Mouse (Mus musculus): ENCODE measurements at regions not wholly inside any gene's neighbourhood (a gene's known extent, or its start where the extent isn't known, plus 50 kb on each side); places are given as distances from the start of the nearest gene placed in this dataset.

DNA sequence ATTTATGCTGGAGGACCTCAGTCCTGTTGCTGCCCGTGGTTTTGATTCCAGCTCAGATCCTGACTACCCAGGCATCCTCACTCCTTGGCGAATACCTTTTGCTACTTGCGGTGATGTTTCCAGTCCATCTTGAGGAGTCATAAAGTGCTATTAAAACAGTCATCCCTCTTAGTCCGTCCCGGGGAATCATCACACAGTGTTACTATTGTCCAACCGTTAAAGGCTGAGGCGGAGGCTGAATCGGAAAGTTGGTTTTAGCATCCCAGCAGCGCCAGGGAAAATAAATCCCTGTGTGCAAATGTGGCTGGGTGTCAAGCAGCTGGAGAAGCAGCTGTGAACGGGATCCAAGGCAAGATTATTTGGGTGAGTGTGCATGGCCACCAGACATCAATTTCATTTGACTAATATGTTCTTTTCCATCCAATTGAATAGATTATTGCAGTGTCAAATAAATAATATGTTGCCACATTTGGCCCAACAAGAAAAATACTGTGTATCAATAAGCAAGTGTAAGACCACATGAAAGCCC lies 2564.3 kb upstream of the Gm7489 start:
- in situ Hi-C loops (cut with MboI; ENCODE audit: low pct_unique_long_range_greater_than_20kb in 1 of 2, low sequenced_read_pairs in 2 of 2, unreplicated experiment in 1 of 2) = no loop called here

DNA sequence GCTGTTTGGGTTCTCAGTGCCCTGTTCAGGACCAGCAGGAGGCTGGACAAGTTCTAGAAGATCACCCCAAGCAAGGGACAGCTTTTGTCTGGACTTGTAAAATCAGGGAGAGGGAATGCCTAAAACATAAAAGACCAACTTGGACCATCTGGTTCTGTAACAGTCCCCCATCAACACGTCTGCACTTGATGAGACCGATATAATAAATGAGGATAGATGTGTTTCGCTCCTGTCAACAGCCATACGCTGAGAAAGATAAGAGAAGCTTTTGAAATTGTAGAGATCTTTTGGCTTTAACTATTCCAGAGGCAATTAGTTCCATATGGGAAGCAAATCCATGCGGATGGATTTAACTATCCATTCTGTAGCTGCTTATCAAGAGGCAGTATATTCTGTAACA lies 2561.4 kb upstream of the Gm7489 start:
- in situ Hi-C loops (cut with MboI; ENCODE audit: low pct_unique_long_range_greater_than_20kb in 1 of 2, low sequenced_read_pairs in 2 of 2, unreplicated experiment in 1 of 2) = no loop called here

DNA sequence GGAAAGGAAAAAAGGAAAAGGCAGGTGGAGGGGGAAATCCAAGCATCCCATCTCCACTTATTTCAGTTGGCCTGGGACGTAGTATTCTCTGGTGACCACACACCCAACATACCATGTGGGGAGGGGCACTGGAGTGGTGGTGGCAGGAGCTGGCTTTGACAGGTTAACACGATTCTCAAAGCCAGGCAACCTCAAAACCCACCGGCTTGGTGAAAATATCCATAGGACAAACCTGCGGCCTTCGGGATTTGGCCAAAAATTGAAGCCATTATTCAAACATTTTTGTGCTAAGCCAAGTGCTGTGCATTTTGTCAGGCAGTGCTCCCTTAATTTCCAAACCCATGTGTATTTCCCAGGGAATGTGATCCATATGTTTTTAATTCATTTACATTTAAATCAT lies 2560.5 kb upstream of the Gm7489 start:
- in situ Hi-C loops (cut with MboI; ENCODE audit: low pct_unique_long_range_greater_than_20kb in 1 of 2, low sequenced_read_pairs in 2 of 2, unreplicated experiment in 1 of 2) = no loop called here

DNA sequence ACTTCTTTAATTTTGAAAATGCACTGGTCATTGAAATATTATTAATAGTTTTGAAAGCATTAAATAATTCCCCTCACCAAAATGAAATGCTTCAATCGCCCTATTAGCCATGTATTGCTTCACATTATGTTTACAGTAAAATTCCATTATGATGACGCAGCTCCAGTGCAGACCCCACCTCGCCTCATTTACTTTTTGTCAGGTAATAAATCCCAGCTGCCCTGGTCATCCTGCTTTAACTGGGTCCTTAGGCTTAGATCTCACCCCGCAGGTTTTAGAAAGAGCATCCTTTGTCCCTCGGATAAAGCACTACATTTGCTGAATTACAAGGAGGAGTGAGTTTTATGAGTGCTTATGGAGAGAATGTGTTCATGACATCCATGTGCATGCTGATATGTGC lies 2557.0 kb upstream of the Gm7489 start:
- in situ Hi-C loops (cut with MboI; ENCODE audit: low pct_unique_long_range_greater_than_20kb in 1 of 2, low sequenced_read_pairs in 2 of 2, unreplicated experiment in 1 of 2) = no loop called here

DNA sequence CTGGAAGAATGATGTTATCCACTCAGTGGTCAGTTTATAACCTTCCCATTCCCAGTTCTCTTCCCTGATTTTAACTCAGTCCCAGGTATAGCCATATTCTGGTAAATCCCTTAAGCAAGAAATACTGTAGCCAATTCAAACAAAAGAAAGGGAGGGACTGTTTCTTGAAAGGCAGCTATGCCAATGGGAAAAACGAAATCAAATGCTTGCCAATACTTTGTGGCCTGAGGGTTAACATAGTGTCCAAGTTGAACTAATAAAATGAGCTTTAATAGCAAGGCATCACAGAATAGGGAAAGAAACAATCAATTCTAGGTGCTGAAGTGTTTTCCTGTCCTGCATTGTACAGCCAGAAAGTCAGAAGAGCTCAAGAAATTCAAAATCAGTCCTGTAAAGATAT lies 2548.3 kb upstream of the Gm7489 start:
- in situ Hi-C loops (cut with MboI; ENCODE audit: low pct_unique_long_range_greater_than_20kb in 1 of 2, low sequenced_read_pairs in 2 of 2, unreplicated experiment in 1 of 2) = no loop called here

DNA sequence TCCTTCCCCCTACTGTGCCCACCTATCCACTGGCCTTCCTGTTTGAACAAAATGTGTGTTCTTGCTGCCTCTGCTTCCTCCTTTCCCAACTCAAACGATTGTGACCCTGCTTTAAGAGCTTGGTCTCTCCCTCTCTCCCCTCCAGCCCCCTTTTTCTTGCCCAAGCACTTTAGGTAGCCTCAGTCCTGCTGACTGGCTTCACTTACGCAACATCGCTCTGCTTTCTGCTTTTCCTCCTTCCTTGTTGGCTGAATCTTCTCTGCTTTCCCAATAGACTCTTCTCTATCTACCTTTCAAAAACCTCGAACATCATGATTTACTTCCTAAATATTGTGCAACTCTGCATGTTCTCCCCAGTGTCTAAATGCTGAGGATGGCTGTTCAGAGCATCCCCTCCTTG lies 2538.4 kb upstream of the Gm7489 start:
- in situ Hi-C loops (cut with MboI; ENCODE audit: low pct_unique_long_range_greater_than_20kb in 1 of 2, low sequenced_read_pairs in 2 of 2, unreplicated experiment in 1 of 2) = no loop called here

DNA sequence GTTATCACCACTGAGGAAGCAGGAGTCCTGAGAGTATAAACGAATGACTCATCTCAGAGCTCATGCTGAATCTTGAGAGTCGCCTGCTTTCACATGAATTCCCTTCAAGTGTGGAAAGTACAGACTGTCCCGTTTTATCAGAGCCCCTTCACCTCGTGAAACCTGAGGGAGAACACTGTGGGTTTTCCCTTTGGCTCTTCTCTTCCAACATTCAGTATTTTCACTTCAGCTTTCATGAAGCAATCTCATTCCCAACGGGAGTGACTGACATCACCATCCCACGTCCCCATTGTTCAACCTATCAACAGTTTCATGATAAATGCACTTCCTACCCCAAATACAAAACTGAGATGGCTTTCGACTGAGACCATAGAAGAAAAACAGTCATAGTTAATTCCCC lies 2521.3 kb upstream of the Gm7489 start:
- in situ Hi-C loops (cut with MboI; ENCODE audit: low pct_unique_long_range_greater_than_20kb in 1 of 2, low sequenced_read_pairs in 2 of 2, unreplicated experiment in 1 of 2) = no loop called here

DNA sequence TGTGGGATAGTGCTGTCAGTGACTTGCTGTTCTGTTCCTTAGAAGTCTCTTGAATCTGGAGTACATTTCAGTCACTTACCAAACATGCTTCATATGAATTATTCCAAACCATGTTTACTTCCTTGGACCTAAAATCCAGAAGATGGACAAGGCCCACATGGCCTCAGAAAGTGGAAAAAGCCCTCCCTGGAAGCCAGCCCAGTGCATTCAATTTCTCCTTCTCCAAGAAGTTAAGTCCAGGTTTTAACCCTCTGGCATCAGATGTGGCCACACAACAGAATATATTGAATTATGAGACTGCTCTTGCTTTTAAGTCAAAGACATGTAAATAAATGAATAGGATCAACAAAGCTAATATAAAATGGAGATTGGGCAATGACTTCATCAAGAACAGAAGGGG lies 2513.5 kb upstream of the Gm7489 start:
- in situ Hi-C loops (cut with MboI; ENCODE audit: low pct_unique_long_range_greater_than_20kb in 1 of 2, low sequenced_read_pairs in 2 of 2, unreplicated experiment in 1 of 2) = no loop called here

DNA sequence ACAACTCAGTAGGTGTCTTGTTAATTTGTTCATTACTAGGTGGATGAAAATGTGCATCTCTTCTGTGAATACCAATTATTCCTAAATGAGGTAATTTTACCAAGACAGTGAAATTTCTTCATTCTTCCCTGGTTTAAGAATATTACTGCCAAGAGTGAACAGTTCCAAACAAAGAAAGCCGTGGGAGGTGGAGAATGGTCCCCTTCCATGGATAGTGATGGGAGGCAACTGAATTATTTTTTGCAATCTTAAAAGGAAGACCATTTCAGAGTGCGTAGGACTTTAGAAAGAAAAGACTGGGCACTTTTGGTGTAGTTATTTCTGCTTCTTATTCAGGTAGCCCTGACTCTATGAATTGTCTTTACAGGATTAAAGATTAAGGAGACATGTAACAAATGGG lies 2494.3 kb upstream of the Gm7489 start:
- in situ Hi-C loops (cut with MboI; ENCODE audit: low pct_unique_long_range_greater_than_20kb in 1 of 2, low sequenced_read_pairs in 2 of 2, unreplicated experiment in 1 of 2) = no loop called here

DNA sequence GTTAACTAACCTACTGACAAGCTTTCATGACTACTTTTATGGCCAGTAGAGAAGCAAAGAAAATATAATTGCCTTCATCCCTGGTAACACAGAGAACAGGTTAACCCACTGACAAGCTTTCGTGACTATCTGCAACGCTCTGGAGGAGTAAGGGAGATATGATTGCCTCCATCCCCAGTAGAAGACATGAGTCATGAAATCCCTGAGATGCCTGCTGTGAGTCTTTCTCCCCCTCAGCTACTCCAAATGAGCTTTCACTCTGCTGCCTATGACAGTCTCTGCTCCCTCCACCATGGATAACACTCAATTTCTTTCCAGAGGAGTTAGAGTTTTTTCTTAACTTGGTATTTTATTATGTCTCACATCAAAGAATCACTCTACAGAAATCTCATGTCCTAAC lies 2493.4 kb upstream of the Gm7489 start:
- in situ Hi-C loops (cut with MboI; ENCODE audit: low pct_unique_long_range_greater_than_20kb in 1 of 2, low sequenced_read_pairs in 2 of 2, unreplicated experiment in 1 of 2) = no loop called here

DNA sequence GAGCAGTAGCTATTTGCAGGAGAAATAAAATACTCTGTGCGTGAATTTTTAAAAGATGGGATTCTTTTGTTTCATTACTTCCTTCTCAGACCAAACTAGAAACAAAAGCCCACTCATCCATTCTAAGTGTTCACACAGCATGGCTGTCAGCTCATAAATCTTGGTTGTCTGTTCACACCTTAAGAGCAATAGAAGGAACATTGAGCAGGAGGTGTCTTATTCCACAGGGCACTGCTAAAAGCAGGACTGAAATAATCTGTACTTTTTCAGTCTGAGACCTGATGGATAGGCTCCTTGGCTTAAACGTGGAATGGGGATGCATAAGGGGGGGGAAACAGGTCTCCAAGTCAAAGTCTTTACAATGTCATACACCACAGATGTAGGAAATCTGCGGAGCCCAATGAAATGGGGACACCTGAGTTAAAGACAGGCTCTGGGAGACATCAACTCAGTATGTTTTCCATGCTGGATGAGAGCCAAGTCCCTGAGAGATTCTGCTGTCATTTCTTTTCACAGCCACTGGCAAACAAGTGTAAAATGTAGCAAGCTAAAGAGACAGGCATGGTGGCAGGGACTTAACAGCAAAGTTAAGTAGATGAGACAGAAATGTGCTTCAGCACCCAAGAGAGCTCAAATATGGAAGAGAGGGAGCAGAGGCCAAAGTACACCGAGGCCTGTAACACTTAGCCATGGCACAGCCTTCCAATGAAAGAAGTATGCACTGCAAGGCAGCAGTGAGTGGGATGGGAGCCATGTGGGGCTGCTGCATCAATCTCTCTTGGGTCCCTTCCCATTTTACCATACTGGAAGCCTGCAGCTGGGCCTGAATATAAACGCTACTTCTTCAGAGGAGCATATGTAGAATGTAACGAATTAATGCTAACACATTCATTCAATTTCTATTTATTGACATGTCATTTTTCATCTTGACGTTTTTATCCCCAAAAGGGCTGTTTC lies 2492.0 kb upstream of the Gm7489 start:
- in situ Hi-C loops (cut with MboI; ENCODE audit: low pct_unique_long_range_greater_than_20kb in 1 of 2, low sequenced_read_pairs in 2 of 2, unreplicated experiment in 1 of 2) = no loop called here

DNA sequence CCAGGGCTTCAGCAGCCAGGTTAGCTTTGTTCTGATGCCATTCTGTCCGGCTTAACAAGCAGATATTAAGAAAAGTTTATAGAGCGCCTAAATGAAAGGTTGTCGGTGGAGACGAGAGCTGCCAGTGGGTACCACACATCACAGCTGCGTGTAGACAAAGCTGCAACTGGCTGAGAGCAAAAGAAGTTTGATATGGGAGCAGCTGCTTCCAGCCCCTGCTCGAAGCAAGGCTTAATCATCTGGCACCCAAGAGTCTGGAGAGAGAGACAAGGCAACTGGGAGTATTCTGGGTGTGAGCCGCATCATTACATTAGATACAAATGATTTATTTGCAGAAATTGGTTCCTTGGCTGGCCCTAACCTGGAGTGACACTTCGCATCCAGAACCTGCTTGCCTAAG lies 2488.7 kb upstream of the Gm7489 start:
- in situ Hi-C loops (cut with MboI; ENCODE audit: low pct_unique_long_range_greater_than_20kb in 1 of 2, low sequenced_read_pairs in 2 of 2, unreplicated experiment in 1 of 2) = no loop called here

DNA sequence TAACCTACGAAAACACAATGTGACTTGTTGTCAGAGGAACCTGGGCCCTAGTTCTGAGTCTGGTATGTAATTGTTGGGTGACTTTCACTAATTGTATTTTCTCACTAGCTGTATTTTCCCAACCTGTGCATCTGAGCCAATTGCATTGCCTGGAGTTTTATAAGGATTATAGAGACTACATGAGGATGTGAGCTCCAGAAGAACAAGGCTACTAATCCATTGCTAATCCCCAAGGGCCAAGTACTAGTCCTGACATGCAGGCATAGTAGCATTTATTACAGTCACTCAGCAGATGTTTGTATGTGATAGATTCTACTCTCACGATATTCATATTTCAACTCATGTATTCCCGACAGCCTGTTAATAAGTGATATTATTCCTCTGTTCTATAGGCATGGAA lies 2481.1 kb upstream of the Gm7489 start:
- in situ Hi-C loops (cut with MboI; ENCODE audit: low pct_unique_long_range_greater_than_20kb in 1 of 2, low sequenced_read_pairs in 2 of 2, unreplicated experiment in 1 of 2) = no loop called here

DNA sequence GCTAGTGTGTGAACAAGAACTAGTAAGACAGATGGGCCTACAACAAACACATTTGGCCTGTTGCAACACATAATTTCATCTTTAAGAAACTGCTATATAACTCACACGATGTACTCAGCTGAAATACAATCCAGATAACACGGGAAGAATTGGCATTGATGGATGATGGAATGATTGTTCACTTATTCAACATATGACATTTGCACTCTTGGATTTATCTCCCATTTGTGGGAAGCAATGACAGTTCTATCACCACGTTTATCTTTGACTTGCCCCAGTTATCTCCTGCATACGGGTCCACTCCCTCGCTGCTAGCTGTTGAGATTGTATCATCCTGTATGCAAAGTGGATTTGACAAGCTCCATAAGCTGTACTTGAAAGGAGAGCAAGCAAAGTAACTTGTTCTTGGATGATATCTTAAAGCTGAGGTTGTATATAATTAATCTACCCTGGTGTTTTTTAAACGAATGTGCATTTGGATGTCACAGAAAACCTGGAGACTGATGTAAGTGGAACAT lies 2474.9 kb upstream of the Gm7489 start:
- in situ Hi-C loops (cut with MboI; ENCODE audit: low pct_unique_long_range_greater_than_20kb in 1 of 2, low sequenced_read_pairs in 2 of 2, unreplicated experiment in 1 of 2) = no loop called here

DNA sequence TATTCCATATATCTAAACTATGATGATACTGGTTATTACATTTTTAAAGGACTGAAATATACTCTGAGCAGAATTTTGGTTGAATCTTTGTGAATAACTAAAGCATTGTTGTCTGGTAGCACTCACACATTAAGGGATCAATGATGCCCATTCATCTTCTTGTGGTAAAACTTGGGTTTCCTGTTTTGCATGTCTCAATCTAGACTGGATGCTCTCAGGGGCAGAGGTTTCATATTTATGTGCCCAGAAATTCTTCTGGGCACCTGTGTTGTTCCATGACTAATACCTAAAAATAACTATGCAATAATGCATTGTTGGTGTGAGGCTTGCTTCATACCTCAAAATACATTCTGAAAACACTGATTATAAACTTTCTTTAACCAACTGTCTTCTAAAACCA lies 2472.7 kb upstream of the Gm7489 start:
- in situ Hi-C loops (cut with MboI; ENCODE audit: low pct_unique_long_range_greater_than_20kb in 1 of 2, low sequenced_read_pairs in 2 of 2, unreplicated experiment in 1 of 2) = no loop called here

DNA sequence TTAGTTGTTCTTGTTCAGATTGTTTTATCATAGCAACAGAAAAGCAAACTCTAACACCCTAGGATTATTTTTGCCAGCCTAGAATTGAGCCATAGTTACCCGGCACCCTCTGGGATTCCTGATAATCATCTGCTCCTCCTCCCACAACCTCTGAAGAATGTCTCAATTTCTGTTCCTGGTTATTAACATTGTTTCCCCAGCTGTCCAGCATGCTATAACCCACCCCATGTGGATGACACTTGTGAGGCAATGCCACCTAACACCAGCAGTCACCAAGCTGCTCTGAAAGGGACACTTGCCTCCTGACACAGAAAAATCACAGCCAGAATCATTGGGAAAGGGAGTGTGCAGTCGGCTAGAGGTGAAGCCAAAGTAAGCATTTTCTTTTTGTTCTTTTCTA lies 2442.1 kb upstream of the Gm7489 start:
- in situ Hi-C loops (cut with MboI; ENCODE audit: low pct_unique_long_range_greater_than_20kb in 1 of 2, low sequenced_read_pairs in 2 of 2, unreplicated experiment in 1 of 2) = no loop called here

DNA sequence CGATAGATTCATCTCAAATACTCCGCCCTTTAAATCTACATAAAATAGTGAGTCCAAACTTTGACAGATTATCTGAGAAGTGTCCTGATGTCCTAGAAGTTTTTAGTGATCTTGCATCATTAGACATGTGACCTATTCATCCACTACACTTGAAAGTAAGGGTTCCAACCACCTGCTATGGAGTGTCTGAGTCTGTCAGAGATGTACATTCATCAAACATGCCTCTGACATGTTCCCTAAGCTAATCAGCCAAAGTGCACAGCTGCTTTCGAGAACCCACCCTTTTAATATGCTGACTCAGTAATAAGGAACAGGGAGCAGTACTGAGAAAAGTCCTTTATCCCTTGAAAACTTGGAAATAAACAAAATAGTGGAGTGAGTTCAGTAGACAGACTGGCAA lies 2414.8 kb upstream of the Gm7489 start:
- in situ Hi-C loops (cut with MboI; ENCODE audit: low pct_unique_long_range_greater_than_20kb in 1 of 2, low sequenced_read_pairs in 2 of 2, unreplicated experiment in 1 of 2) = no loop called here

DNA sequence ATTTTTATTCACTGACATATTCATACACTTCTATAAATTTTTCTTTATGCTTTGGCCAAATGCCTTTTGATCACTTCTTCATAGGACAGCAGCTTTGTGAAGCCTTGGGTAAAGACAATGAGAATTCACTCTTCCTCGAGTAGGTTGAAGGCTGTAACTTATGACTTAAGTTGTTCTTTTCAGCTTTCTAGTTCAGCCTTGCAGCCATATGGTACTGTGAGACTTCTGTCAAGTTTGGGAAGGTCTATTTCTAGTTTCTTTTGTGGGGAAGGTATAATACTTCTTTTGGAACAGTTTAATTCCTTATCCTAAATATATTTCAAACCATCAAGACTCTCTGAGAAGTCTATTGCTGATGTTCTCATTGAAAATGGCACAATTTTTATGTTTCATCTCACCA lies 2413.6 kb upstream of the Gm7489 start:
- in situ Hi-C loops (cut with MboI; ENCODE audit: low pct_unique_long_range_greater_than_20kb in 1 of 2, low sequenced_read_pairs in 2 of 2, unreplicated experiment in 1 of 2) = no loop called here

DNA sequence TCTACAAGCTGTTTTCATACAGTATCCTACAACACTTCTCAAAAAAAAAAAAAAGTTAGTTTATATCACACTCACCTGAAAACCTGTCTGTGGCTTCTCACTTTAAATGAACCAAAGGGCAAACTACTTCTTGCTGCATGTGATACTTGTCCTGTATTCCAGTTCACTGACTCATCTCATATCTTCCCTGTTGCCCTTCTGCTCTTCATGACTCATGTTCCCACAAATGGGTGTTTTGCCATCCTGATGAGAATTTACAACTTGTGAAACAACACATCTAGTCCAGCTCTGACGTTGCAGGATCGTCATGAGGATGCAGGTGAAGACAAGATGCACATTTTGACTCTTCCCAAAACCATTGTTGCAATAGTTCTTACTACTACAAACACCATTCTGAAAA lies 2412.7 kb upstream of the Gm7489 start:
- in situ Hi-C loops (cut with MboI; ENCODE audit: low pct_unique_long_range_greater_than_20kb in 1 of 2, low sequenced_read_pairs in 2 of 2, unreplicated experiment in 1 of 2) = no loop called here

DNA sequence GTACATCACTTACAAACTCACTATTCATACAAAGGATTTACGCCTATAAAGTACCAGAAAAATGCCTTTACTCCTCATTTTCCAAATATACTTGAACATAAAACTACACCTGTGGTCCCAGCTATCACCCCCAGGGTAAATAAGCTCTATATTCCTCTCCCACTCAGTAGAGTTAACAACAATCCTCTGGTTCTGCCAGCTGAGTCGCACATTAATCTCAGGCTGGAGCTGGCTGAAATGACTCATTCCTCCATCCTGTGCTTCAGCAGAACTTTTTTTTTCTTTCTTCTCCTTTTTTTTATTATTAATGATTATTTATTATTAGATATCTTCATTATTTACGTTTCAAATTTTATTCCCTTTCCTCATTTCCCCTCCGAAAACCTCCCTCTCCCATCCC lies 2402.8 kb upstream of the Gm7489 start:
- in situ Hi-C loops (cut with MboI; ENCODE audit: low pct_unique_long_range_greater_than_20kb in 1 of 2, low sequenced_read_pairs in 2 of 2, unreplicated experiment in 1 of 2) = no loop called here

Data from mouse embryonic stem cell (cell line).